Mouse (Mus musculus): Measurements from ENCODE around the gene Arhgef12. TPM values are rescaled to one million over a fixed set of nuclear protein-coding genes. Genes with fewer than 3 reads are reported as not detected.

Gene Arhgef12
- polyA plus RNA-seq, 1 experiment from 2014 or later = 23.2 TPM

DNA sequence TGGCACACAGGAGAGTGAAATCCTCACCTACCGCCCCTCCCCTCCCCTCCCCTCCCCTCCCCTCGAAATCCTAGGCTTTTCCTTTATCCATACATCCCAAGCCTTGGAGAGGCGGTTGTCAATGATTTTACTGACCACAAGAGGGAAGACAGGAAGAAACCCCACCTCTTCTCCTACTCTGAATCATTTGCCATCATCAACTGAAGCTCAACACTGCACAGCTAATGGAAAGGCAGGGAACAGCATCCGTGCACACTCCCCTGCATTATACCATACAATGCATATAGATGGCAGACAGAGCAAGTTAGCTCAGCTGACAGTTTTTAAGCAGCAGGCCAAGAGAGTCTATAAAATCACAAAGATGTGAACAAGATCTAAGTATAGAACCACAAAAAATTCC is 35.9 kb downstream of the Arhgef12 start:
- no peaks in the 10 kb centered on the region for H3K27me3 ChIP-seq (replicated peaks)
- peaks cover 37% of the 10 kb centered on the region for H3K4me1 ChIP-seq
- H3K27ac ChIP-seq (replicated peaks) = peak overlapping the region; percentile 87
- peak overlapping the region; percentile 48 for H3K4me3 ChIP-seq (replicated peaks)
- H3K4me2 ChIP-seq = peak overlapping the region; percentile 50
- peak overlapping the region; percentile 59; the same call in 1 of the 2 replicates for H3K9ac ChIP-seq (replicated peaks)
- peak; percentile 95 for ATAC-seq (ENCODE audit: low FRiP score)
- WGBS = 8% methylated on average over 4 of the region's 4 CpGs
- H3K36me3 ChIP-seq = no peaks in the 10 kb centered on the region
- no peaks in the 10 kb centered on the region for H3K9me3 ChIP-seq (replicated peaks)

DNA sequence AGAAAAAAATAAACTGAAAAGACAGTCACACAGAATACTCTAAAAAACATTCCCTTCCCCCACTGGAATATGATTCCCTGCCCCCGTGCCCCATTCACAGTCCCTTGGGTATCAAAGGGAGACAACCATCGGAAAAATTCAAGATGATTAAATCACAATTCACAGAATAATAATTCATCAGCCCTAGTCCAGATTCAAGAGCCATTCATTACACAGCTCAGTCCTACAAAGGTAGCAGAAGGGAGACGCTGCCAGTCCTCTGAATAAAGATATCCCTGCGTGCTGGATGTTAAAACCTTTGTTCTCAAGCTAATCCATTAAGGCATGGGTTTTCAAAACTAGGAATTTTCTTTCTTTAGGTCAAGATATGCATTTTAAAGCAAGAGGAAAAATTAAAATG is 36.5 kb downstream of the Arhgef12 start:
- peaks cover 37% of the 10 kb centered on the region for H3K4me1 ChIP-seq
- WGBS = 26% methylated on average over 4 of the region's 4 CpGs
- H3K36me3 ChIP-seq = no peaks in the 10 kb centered on the region
- peak overlapping the region; percentile 48 for H3K4me3 ChIP-seq (replicated peaks)
- no peaks in the 10 kb centered on the region for H3K27me3 ChIP-seq (replicated peaks)
- peak overlapping the region; percentile 87 for H3K27ac ChIP-seq (replicated peaks)
- H3K4me2 ChIP-seq = peak overlapping the region; percentile 50
- ATAC-seq (ENCODE audit: low FRiP score) = peak; percentile 65
- H3K9me3 ChIP-seq (replicated peaks) = no peaks in the 10 kb centered on the region
- peak overlapping the region; percentile 59 for H3K9ac ChIP-seq (replicated peaks)

DNA sequence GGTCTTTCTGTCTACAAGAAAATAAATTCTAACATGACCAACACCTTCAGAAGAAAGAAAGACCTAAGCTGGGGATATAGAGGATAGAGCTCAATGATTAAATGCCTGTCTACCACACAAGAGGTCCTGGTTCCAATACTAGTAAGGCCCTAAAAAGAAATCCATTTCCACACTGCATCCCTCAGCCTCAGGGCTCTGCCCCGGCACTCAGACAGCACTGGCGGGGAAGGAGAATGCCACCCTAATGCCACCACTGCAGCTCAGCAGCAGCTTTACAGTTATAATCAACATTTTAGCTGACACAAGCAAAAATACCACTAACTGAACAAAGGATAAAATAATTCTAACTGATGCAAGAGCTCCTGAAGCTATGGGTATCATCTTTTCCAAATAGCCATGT is 36.9 kb downstream of the Arhgef12 start:
- no peaks in the 10 kb centered on the region for H3K9me3 ChIP-seq (replicated peaks)
- H3K27ac ChIP-seq (replicated peaks) = peak overlapping the region; percentile 87
- H3K36me3 ChIP-seq = no peaks in the 10 kb centered on the region
- peak overlapping the region; percentile 50 for H3K4me2 ChIP-seq
- H3K9ac ChIP-seq (replicated peaks) = peak overlapping the region; percentile 59
- peak overlapping the region; percentile 48 for H3K4me3 ChIP-seq (replicated peaks)
- H3K4me1 ChIP-seq = peaks cover 38% of the 10 kb centered on the region
- WGBS = 6% methylated on average over 2 of the region's 2 CpGs
- ATAC-seq (ENCODE audit: low FRiP score) = 0 out of 2 replicates have a peak, but pooled peaks have one; percentile 48
- no peaks in the 10 kb centered on the region for H3K27me3 ChIP-seq (replicated peaks)

DNA sequence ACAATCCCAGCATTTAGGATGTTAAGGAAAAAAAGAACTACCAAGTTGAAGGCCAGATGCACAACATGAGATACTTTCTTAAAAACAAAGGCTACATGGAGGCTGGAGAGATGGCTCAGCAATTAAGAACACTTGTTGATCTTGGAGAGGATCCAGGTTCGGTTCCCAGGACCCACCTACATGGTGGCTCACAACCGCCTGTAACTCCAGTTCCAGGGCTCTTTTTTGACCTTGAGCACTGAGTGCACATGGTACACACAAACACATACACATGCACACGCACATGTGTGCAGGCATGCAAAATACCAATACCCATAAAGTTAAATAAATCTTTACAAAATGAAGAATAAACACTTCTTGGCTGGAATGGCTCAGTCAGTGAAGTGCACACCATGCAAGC is 39.1 kb downstream of the Arhgef12 start:
- Histone ChIP-seq H3K9me3 (replicated peaks) (no peaks in the 10 kb centered on the region), H3K36me3 (no peaks in the 10 kb centered on the region), H3K4me1 (peaks cover 46% of the 10 kb centered on the region), H3K27ac (replicated peaks) (no peak overlapping the region), H3K27me3 (replicated peaks) (no peaks in the 10 kb centered on the region), H3K4me2 (peak overlapping the region; percentile 54), H3K9ac (replicated peaks) (no peak overlapping the region), H3K4me3 (replicated peaks) (0 out of 2 replicates have a peak overlapping the region, but pooled peaks have one; percentile 11)
- ATAC-seq (ENCODE audit: low FRiP score) = no peak
- 88% methylated on average over 3 of the region's 3 CpGs for WGBS

DNA sequence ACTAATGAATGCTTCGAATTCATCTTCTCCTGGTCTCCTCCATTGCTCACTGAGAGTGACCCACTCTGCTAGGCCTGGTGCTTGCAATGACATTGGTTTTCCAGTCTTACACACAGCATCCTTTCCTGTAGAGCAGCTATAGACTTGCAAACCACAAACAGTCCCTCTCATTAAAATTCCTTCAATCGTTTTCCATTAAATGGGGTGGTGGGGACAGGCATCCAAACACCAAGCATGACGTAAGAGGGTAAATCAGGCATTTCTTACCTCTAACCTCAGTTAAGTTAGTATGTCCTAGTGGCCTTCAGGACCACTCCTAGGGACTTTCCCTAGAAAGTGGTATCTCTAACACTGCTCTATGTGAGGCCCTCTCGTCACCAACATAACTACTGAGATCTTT is 41.8 kb downstream of the Arhgef12 start:
- H3K4me1 ChIP-seq = peaks cover 47% of the 10 kb centered on the region
- no peaks in the 10 kb centered on the region for H3K27me3 ChIP-seq (replicated peaks)
- no peak overlapping the region for H3K4me2 ChIP-seq
- ATAC-seq (ENCODE audit: low FRiP score) = no peak
- no peaks in the 10 kb centered on the region for H3K9me3 ChIP-seq (replicated peaks)
- H3K4me3 ChIP-seq (replicated peaks) = no peak overlapping the region
- no peak overlapping the region for H3K27ac ChIP-seq (replicated peaks)
- whole genome bisulfite sequencing = 75% methylated on average over 4 of the region's 4 CpGs
- no peak overlapping the region for H3K9ac ChIP-seq (replicated peaks)
- no peaks in the 10 kb centered on the region for H3K36me3 ChIP-seq

DNA sequence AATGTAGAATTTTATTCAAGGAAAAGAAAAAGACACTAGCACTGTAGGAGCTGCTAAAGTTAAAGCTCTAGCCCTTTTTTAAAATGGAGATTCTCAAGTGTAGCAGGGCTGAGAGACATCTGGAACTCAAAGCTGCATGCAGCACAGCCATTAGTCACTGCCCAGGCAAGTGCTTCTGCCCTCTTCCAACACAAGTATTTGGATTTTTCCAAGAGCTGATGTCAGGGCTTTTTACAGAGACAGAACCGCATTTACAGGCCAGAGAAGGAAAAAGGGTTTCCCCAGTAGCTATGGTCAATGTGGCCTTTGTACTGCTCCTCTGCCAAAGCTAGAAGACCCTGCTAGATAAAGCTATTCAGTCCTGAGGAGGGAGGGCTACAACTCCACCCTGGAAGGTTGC is 45.5 kb downstream of the Arhgef12 start:
- 0 out of 2 replicates have a peak overlapping the region, but pooled peaks have one; percentile 43 for H3K27ac ChIP-seq (replicated peaks)
- ATAC-seq (ENCODE audit: low FRiP score) = no peak
- H3K36me3 ChIP-seq = no peaks in the 10 kb centered on the region
- no peak overlapping the region for H3K9ac ChIP-seq (replicated peaks)
- no peak overlapping the region for H3K4me3 ChIP-seq (replicated peaks)
- H3K9me3 ChIP-seq (replicated peaks) = no peaks in the 10 kb centered on the region
- no peak overlapping the region for H3K4me2 ChIP-seq
- WGBS = 83% methylated on average over 1 of the region's 1 CpGs
- H3K4me1 ChIP-seq = peaks cover 21% of the 10 kb centered on the region
- no peaks in the 10 kb centered on the region for H3K27me3 ChIP-seq (replicated peaks)

DNA sequence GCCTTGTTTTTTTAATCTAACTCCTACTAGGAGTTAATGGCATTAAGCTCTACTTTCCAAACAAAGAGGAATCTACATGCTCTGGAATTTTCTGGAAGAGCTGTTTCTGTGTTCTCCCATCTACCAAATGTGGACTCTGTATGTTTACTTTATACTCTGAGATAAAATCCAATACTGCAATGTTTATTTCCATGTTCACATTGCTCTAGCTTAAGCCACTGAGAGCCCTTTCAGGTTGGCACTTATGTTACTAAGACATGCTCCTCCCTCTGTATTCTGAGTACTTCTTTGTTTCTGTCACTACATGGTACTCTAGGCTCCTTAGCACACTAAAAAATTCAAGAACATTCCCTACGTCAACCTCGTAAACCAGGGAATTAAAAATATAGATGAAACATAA is 56.6 kb downstream of the Arhgef12 start:
- Histone ChIP-seq H3K4me1 (peaks cover 10% of the 10 kb centered on the region; the same call in 1 of the 2 replicates), H3K36me3 (no peaks in the 10 kb centered on the region), H3K27ac (replicated peaks) (no peak overlapping the region), H3K27me3 (replicated peaks) (no peaks in the 10 kb centered on the region), H3K4me3 (replicated peaks) (no peak overlapping the region), H3K9ac (replicated peaks) (no peak overlapping the region), H3K9me3 (replicated peaks) (no peaks in the 10 kb centered on the region), H3K4me2 (no peak overlapping the region)
- ATAC-seq (ENCODE audit: low FRiP score) = no peak
- WGBS = 85% methylated on average over 2 of the region's 2 CpGs

DNA sequence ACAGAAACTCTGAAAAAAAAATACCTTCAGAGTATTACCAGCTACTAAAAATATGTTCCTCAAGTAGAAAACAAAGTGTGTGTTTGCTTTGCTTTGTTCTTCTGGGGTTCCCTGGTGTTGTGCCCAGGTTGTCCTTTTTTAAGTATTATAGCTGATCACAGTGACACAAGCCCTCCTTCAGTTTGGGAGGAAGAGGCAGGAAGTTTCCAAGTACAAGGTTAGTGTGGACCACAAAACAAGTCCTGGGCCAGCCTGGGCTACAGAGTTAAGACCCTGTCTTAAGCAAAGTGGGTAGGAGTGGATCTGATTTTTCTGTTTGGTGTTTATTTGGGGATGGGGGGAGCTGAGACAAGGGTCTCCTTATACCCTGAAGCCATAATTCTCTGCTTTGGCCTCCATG is 62.6 kb downstream of the Arhgef12 start:
- peaks cover 10% of the 10 kb centered on the region; the same call in 1 of the 2 replicates for H3K4me1 ChIP-seq
- no peak for ATAC-seq (ENCODE audit: low FRiP score)

DNA sequence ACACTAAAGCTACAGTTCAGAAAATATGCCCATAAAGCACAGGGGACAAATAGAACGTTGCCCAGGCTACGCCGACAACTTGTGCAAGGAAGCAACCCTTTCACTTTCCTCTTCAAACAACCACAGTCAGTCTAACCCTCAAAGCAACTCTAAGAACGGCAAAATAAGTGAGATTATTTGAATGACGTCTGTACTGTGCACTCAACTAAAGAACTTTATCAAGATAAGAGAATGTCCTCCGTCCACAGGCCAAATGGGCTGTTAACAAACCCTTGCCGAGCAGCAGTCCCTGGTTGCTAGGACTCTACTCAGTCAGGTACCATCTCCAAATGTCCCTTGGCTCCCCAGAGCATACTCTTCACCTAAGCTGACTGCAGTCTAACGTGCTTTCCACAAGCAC is 68.6 kb downstream of the Arhgef12 start:
- H3K27me3 ChIP-seq (replicated peaks) = no peaks in the 10 kb centered on the region
- no peak overlapping the region for H3K27ac ChIP-seq (replicated peaks)
- H3K9ac ChIP-seq (replicated peaks) = no peak overlapping the region
- H3K36me3 ChIP-seq = peaks cover 15% of the 10 kb centered on the region
- H3K9me3 ChIP-seq (replicated peaks) = no peaks in the 10 kb centered on the region
- ATAC-seq (ENCODE audit: low FRiP score) = no peak
- H3K4me3 ChIP-seq (replicated peaks) = no peak overlapping the region
- WGBS = 86% methylated on average over 8 of the region's 8 CpGs
- H3K4me2 ChIP-seq = no peak overlapping the region
- H3K4me1 ChIP-seq = no peaks in the 10 kb centered on the region

More for the DNA sequence above, 62.6 kb downstream of the Arhgef12 start:
- no peak overlapping the region for H3K9ac ChIP-seq (replicated peaks)
- no peak overlapping the region for H3K27ac ChIP-seq (replicated peaks)
- H3K27me3 ChIP-seq (replicated peaks) = no peaks in the 10 kb centered on the region
- no peak overlapping the region for H3K4me2 ChIP-seq
- H3K4me3 ChIP-seq (replicated peaks) = no peak overlapping the region
- H3K36me3 ChIP-seq = peaks cover 11% of the 10 kb centered on the region
- no peaks in the 10 kb centered on the region for H3K9me3 ChIP-seq (replicated peaks)

DNA sequence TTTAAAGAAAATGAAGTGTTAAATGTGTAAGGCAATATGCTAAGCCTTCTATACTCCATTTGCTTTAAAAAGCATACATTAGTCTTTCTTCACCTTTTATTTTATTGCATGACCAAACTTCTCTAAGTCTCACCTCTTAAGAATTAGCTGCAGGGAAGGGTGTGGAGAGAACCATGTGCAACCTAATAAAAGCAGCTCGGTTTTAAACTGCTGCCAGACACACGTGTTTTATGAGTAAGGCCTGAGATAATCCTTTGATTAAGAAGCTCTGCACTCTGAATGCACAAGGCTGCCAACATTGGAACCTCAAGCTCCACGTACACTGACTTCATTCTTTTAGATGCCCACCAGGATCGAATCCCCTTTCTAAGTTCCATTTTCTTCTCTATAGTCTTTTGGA is 71.8 kb downstream of the Arhgef12 start:
- no peak overlapping the region for H3K9ac ChIP-seq (replicated peaks)
- H3K4me3 ChIP-seq (replicated peaks) = no peak overlapping the region
- no peak overlapping the region for H3K4me2 ChIP-seq
- H3K27ac ChIP-seq (replicated peaks) = no peak overlapping the region
- peaks cover 7% of the 10 kb centered on the region; the same call in 1 of the 2 replicates for H3K36me3 ChIP-seq
- no peak for ATAC-seq (ENCODE audit: low FRiP score)
- no peaks in the 10 kb centered on the region for H3K9me3 ChIP-seq (replicated peaks)
- 53% methylated on average over 4 of the region's 4 CpGs for WGBS
- no peaks in the 10 kb centered on the region for H3K27me3 ChIP-seq (replicated peaks)
- no peaks in the 10 kb centered on the region for H3K4me1 ChIP-seq

DNA sequence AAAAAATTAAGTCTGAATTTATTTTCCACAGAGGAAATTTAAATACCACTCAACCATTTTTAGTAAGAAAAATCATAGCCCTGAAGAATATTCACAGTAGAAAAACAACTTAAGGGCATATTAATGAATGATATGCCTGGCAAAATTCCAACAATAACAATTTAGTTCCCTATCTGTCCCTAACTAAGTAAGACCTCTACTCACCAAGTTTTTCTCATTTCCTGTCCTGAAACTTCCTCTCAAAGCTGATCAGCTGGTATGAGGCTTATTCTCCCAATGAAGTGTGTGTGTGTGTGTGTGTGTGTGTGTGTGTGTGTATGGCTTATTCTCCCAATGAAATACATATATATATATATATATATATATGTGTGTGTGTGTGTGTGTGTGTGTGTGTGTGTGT is 72.8 kb downstream of the Arhgef12 start:
- H3K36me3 ChIP-seq = peaks cover 2% of the 10 kb centered on the region; the same call in 1 of the 2 replicates
- H3K9ac ChIP-seq (replicated peaks) = no peak overlapping the region
- no peaks in the 10 kb centered on the region for H3K4me1 ChIP-seq
- H3K9me3 ChIP-seq (replicated peaks) = no peaks in the 10 kb centered on the region
- H3K27me3 ChIP-seq (replicated peaks) = no peaks in the 10 kb centered on the region
- no peak overlapping the region for H3K27ac ChIP-seq (replicated peaks)
- H3K4me3 ChIP-seq (replicated peaks) = no peak overlapping the region
- no peak overlapping the region for H3K4me2 ChIP-seq
- no peak for ATAC-seq (ENCODE audit: low FRiP score)

DNA sequence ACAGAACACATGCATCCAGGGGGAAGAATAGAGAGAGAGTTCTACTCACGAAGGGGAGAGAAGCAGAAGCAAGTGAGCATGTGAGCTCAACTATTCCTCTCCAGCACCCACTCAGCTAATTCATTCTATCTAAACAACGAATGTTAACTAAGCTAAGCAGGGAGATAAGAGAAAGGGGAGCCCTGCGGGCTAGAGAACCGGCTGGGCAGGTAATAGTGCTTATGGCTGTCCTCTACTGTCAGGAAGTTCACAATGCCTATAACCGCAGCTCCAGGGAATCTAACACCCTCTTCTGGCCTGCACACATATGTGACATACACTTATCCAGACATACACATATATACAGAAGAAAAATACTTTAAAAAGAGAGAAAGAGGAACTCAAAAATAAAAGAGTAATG is 79.3 kb downstream of the Arhgef12 start:
- Histone ChIP-seq H3K9ac (replicated peaks) (no peak overlapping the region), H3K27me3 (replicated peaks) (no peaks in the 10 kb centered on the region), H3K27ac (replicated peaks) (no peak overlapping the region), H3K36me3 (peaks cover 21% of the 10 kb centered on the region), H3K4me3 (replicated peaks) (no peak overlapping the region), H3K9me3 (replicated peaks) (no peaks in the 10 kb centered on the region), H3K4me1 (no peaks in the 10 kb centered on the region), H3K4me2 (no peak overlapping the region)
- WGBS = 87% methylated on average over 5 of the region's 5 CpGs
- ATAC-seq (ENCODE audit: low FRiP score) = no peak
